Mouse (Mus musculus): ENCODE data around the gene Paics. TPM values are rescaled to one million over a fixed set of nuclear protein-coding genes. Genes with fewer than 3 reads are reported as not detected.
A peak's percentile ranks its signal among the peaks of the same experiment; 100 is the strongest.

Paics gene
- total RNA-seq, 2 experiments from 2014 or later = 159 TPM

DNA sequence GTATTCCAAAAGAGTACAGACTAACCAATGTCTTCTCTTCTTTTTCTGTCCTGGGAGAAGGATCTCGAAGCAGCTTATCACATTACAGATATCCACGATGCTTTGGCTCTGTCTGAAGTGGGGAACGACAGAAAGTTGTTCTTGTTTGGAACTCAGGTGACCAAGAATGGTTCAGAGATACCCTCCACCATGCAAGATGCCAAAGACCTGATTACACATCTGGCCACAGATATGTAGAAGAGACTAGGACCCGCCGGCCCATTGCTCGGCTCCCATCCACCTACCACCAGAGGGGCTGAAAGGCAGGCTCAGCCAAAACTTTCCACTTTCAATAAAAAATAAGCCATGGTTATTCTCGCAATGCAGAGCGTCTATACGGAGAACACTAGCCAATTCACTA is 59.2 kb downstream of the Paics start:
- DNase-seq = no peak

- no peak for DNase-seq
Observed at GRCm38 (mm10) chr5:77011082-77011481, 60.0 kb downstream of the Paics start.

DNA sequence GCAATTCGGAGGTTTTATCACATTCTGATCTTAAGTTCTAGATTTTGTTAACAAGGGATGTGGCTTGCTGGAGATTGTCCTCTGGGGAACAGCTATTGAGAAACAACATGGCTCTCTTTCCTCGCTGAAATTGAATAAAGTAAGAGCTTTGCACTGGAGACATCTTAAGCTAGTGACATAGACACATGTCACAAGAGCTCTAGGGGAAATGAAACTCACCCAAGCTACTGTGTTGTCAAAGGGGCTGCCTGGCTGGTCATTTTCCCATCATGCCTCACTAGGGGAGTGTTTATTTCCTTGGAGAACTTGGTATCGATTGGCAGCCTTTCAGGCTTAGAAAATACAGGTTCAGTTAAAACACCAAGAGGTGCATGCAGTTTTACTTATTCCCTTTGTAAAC is 62.1 kb downstream of the Paics start:
- peak in 1 of 2 experiments; percentile 10 for DNase-seq

GRCm38 (mm10) chr5:77015544-77016482 is 64.7 kb downstream of the Paics start, which contains the start of gene Thegl:
Thegl (plus strand) TSS chr5:77016023.
- peak; percentile 75 to 80 for DNase-seq

Other genes with a start within 250 kb of the Paics start
- 10 to 100 TPM; 16.8 to 16.9 TPM for gene Aasdh, start 45.8 kb upstream of the Paics start, total RNA-seq (2021)
- gene Ppat, start 271 bp downstream of the Paics start, total RNA-seq (2021) = 10 to 100 TPM; 13.3 to 15.1 TPM
- 10 to 100 TPM; 40.4 to 50.6 TPM for gene Srp72, start 23.4 kb downstream of the Paics start, total RNA-seq (2021)
- gene Arl9, start 52.7 kb downstream of the Paics start, total RNA-seq (2021) = not detected
- gene Thegl, start 64.7 kb downstream of the Paics start, total RNA-seq (2021) = not detected
- 100 to 1,000 TPM; 417 to 443 TPM for gene Hopx, start 163.8 kb downstream of the Paics start, total RNA-seq (2021)

Measured in heart, adult 18-20 months (tissue).